Mouse (Mus musculus): ENCODE measurements around the gene Zfp239.
A peak's percentile ranks its signal among the peaks of the same experiment; 100 is the strongest.

The Zfp239 gene

GRCm38 (mm10) chr6:117879408-117880115 lies 17.7 kb downstream of the Zfp239 start:
- peak; percentile 98 to 99 for DNase-seq (ENCODE audit: low spot score in 2 of 2)

GRCm38 (mm10) chr6:117880394-117880838 lies 18.5 kb downstream of the Zfp239 start:
- DNase-seq (ENCODE audit: low spot score in 2 of 2), result no peak

GRCm38 (mm10) chr6:117881229-117881628 lies 19.3 kb downstream of the Zfp239 start:
- DNase-seq (ENCODE audit: low spot score in 2 of 2), result no peak

GRCm38 (mm10) chr6:117881997-117882396 lies 20.1 kb downstream of the Zfp239 start:
- no peak for DNase-seq (ENCODE audit: low spot score in 2 of 2)

GRCm38 (mm10) chr6:117885943-117886342 lies 24.0 kb downstream of the Zfp239 start:
- DNase-seq (ENCODE audit: low spot score in 2 of 2), result no peak

- no peak for DNase-seq (ENCODE audit: low spot score in 2 of 2)
These were observed 26.1 kb downstream of the Zfp239 start for GRCm38 (mm10) chr6:117888032-117888431.

GRCm38 (mm10) chr6:117888642-117889096 lies 26.8 kb downstream of the Zfp239 start:
- DNase-seq (ENCODE audit: low spot score in 2 of 2), result no peak

- no peak for DNase-seq (ENCODE audit: low spot score in 2 of 2)
These were observed 28.4 kb downstream of the Zfp239 start for GRCm38 (mm10) chr6:117890257-117890656.

GRCm38 (mm10) chr6:117891369-117892160 lies 29.7 kb downstream of the Zfp239 start:
- DNase-seq (ENCODE audit: low spot score in 2 of 2), result no peak

- no peak for DNase-seq (ENCODE audit: low spot score in 2 of 2)
These were observed 30.5 kb downstream of the Zfp239 start for GRCm38 (mm10) chr6:117892386-117892785.

GRCm38 (mm10) chr6:117893435-117893834 lies 31.5 kb downstream of the Zfp239 start:
- DNase-seq (ENCODE audit: low spot score in 2 of 2), result no peak

- no peak for DNase-seq (ENCODE audit: low spot score in 2 of 2)
These were observed 35.9 kb downstream of the Zfp239 start for GRCm38 (mm10) chr6:117897800-117898199.

- no peak for DNase-seq (ENCODE audit: low spot score in 2 of 2)
These were observed 38.5 kb downstream of the Zfp239 start, which contains the start of gene Hnrnpf for GRCm38 (mm10) chr6:117900126-117901080. TSS of gene Hnrnpf (plus strand) at chr6:117900324.

- DNase-seq (ENCODE audit: low spot score in 2 of 2), result no peak
These were observed 39.9 kb downstream of the Zfp239 start for GRCm38 (mm10) chr6:117901510-117902402.

GRCm38 (mm10) chr6:117902556-117902955 lies 40.7 kb downstream of the Zfp239 start:
- no peak for DNase-seq (ENCODE audit: low spot score in 2 of 2)

- DNase-seq (ENCODE audit: low spot score in 2 of 2), result no peak
These were observed 41.9 kb downstream of the Zfp239 start for GRCm38 (mm10) chr6:117903836-117904235.

- no peak for DNase-seq (ENCODE audit: low spot score in 2 of 2)
These were observed 43.5 kb downstream of the Zfp239 start for GRCm38 (mm10) chr6:117905260-117905930.

GRCm38 (mm10) chr6:117906015-117906531 lies 44.2 kb downstream of the Zfp239 start:
- DNase-seq (ENCODE audit: low spot score in 2 of 2), result no peak

- DNase-seq (ENCODE audit: low spot score in 2 of 2), result peak; percentile 96 to 97
These were observed 44.8 kb downstream of the Zfp239 start for GRCm38 (mm10) chr6:117906590-117907271.
